Mouse (Mus musculus): ENCODE data around the gene Coa4.

- TF ChIP-seq EP300 (IDR thresholded peaks at IDR 0.05; ENCODE audit: insufficient read depth, low read depth, low read length): no peak
- no peak for TF ChIP-seq CTCF (IDR thresholded peaks at IDR 0.05; ENCODE audit: low read depth, low read length)
These were observed 3.4 kb upstream of the Coa4 start for GRCm38 (mm10) chr7:100533503-100533902.

Measured in ES-Bruce4 (cell line).